Mouse (Mus musculus) intestine, embryonic 16.5 days (tissue): Measurements from ENCODE around the gene Anxa6. TPM values are rescaled to one million over a fixed set of nuclear protein-coding genes. Genes with fewer than 3 reads are reported as not detected.
A peak's percentile ranks its signal among the peaks of the same experiment; 100 is the strongest.

Experiments
- ATAC-seq: fragments of 200-750 bp; cut with Nextera tagmentation; 2 replicates; pipeline ENCODE4 v1.8.0; 2017; ENCODE audit warnings: moderate TSS enrichment, moderate library complexity
- H3K27ac ChIP-seq: fragments of 300-500 bp; sonication (generic); 2 replicates; pipeline ENCODE4 v1.5.1; 2014; ENCODE audit warnings: mild to moderate bottlenecking, low read length
- H3K27me3 ChIP-seq: fragments of 300-500 bp; sonication (generic); replicated peaks from 2 replicates; pipeline ENCODE4 v1.6.1; 2014; ENCODE audit warnings: low read length, control low read depth, mixed read lengths; ENCODE audit not compliant: control insufficient read depth, insufficient read depth
- H3K36me3 ChIP-seq: fragments of 300-500 bp; sonication (generic); 2 replicates; pipeline ENCODE4 v1.6.1; 2014; ENCODE audit warnings: low read length, control low read depth; ENCODE audit not compliant: control insufficient read depth, insufficient read depth
- H3K4me1 ChIP-seq: fragments of 300-500 bp; sonication (generic); 2 replicates; pipeline ENCODE4 v1.6.1; 2014; ENCODE audit warnings: low read length, control low read depth, mixed read lengths; ENCODE audit not compliant: control insufficient read depth, insufficient read depth
- H3K4me2 ChIP-seq: fragments of 300-500 bp; sonication (generic); 2 replicates; pipeline ENCODE4 v1.6.1; 2014; ENCODE audit warnings: low read depth, low read length, control low read depth
- H3K4me3 ChIP-seq: fragments of 300-500 bp; sonication (generic); 2 replicates; pipeline ENCODE4 v1.5.1; 2014; ENCODE audit warnings: mild to moderate bottlenecking, low read length
- H3K9ac ChIP-seq: fragments of 300-500 bp; sonication (generic); 2 replicates; pipeline ENCODE4 v1.6.1; 2014; ENCODE audit warnings: low read depth, low read length
- H3K9me3 ChIP-seq: fragments of 300-500 bp; sonication (generic); 2 replicates; pipeline ENCODE4 v1.6.1; 2016; ENCODE audit warnings: low read length, control low read depth; ENCODE audit not compliant: control insufficient read depth
- WGBS: fragments of 180-500 bp; shearing (Covaris S2); extraction: QIAGEN DNeasy Blood & Tissue Kit; methylation state at CpG from one replicate; pipeline ENCODE4 v1.1.7; 2014; 5-methylcytosine and 5-hydroxymethylcytosine counted together
- polyA plus RNA-seq: library from polyadenylated mRNA; unstranded; fragments of >200 nt; fragmentation: Nextera tagmentation; extraction: Ambion mirVana; gene quantifications from 2 replicates; pipeline ENCODE4 v1.2.1, GENCODE M21; 2015

Gene Anxa6
- polyA plus RNA-seq, 1 experiment from 2014 or later, result 247 TPM

GRCm38 (mm10) chr11:54988754-54989349 lies 44.4 kb downstream of the Anxa6 start:
- Histone ChIP-seq H3K9me3 (no peaks in the 10 kb centered on the region), H3K27ac (no peak overlapping the region), H3K36me3 (no peaks in the 10 kb centered on the region), H3K9ac (no peak overlapping the region), H3K4me1 (no peaks in the 10 kb centered on the region), H3K27me3 (no peaks in the 10 kb centered on the region), H3K4me2 (no peak overlapping the region), H3K4me3 (no peak overlapping the region)
- no peak for ATAC-seq
- WGBS, result 64% methylated on average over 8 of the region's 8 CpGs

GRCm38 (mm10) chr11:54987974-54988373 lies 45.3 kb downstream of the Anxa6 start:
- no peak for ATAC-seq
- Histone ChIP-seq H3K9ac (no peak overlapping the region), H3K27ac (no peak overlapping the region), H3K4me1 (no peaks in the 10 kb centered on the region), H3K36me3 (peaks cover 5% of the 10 kb centered on the region), H3K27me3 (no peaks in the 10 kb centered on the region), H3K9me3 (no peaks in the 10 kb centered on the region), H3K4me3 (no peak overlapping the region), H3K4me2 (no peak overlapping the region)
- 83% methylated on average over 1 of the region's 1 CpGs for WGBS

DNA sequence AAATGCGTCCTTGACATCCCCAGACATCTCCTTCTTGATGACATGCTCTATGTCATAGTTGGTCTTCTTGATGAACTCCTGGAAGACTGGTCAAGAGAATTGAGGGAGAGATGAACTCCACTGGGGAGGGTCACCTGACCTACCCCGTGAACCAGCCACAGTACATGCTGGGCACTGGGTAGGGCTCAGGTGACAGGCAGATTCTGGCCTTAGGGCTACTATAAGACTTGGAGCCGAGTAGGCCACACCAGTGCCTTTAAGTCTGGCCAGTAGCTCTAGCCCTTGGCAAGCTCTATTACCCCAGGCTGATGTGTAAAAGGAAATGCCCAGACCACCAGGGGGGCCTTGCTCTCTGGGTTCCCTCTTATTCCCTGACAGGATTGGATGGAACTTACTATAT lies 48.2 kb downstream of the Anxa6 start:
- no peaks in the 10 kb centered on the region for H3K27me3 ChIP-seq
- H3K4me2 ChIP-seq, result no peak overlapping the region
- no peaks in the 10 kb centered on the region for H3K9me3 ChIP-seq
- H3K4me1 ChIP-seq, result no peaks in the 10 kb centered on the region
- ATAC-seq, result 0 out of 2 replicates have a peak, but pooled peaks have one; percentile 23
- H3K36me3 ChIP-seq, result peaks cover 17% of the 10 kb centered on the region
- H3K9ac ChIP-seq, result no peak overlapping the region
- WGBS, result 75% methylated on average over 3 of the region's 3 CpGs
- no peak overlapping the region for H3K4me3 ChIP-seq
- H3K27ac ChIP-seq, result no peak overlapping the region

- peak; percentile 24; the same call in 1 of the 2 replicates for ATAC-seq
- no peaks in the 10 kb centered on the region for H3K4me1 ChIP-seq
- H3K4me2 ChIP-seq, result no peak overlapping the region
- H3K4me3 ChIP-seq, result no peak overlapping the region
- WGBS, result 66% methylated on average over 4 of the region's 4 CpGs
- H3K27me3 ChIP-seq, result no peaks in the 10 kb centered on the region
- H3K27ac ChIP-seq, result no peak overlapping the region
- H3K9ac ChIP-seq, result no peak overlapping the region
- H3K9me3 ChIP-seq, result no peaks in the 10 kb centered on the region
- peaks cover 17% of the 10 kb centered on the region for H3K36me3 ChIP-seq
Measured at GRCm38 (mm10) chr11:54984581-54984980, 48.7 kb downstream of the Anxa6 start.

GRCm38 (mm10) chr11:54984085-54984484 lies 49.2 kb downstream of the Anxa6 start:
- Histone ChIP-seq H3K4me1 (no peaks in the 10 kb centered on the region), H3K27me3 (no peaks in the 10 kb centered on the region), H3K36me3 (peaks cover 17% of the 10 kb centered on the region), H3K4me3 (no peak overlapping the region), H3K9ac (no peak overlapping the region), H3K4me2 (no peak overlapping the region), H3K9me3 (no peaks in the 10 kb centered on the region), H3K27ac (no peak overlapping the region)
- ATAC-seq, result 0 out of 2 replicates have a peak, but pooled peaks have one; percentile 19
- WGBS, result under 1% methylated on average over 6 of the region's 6 CpGs

DNA sequence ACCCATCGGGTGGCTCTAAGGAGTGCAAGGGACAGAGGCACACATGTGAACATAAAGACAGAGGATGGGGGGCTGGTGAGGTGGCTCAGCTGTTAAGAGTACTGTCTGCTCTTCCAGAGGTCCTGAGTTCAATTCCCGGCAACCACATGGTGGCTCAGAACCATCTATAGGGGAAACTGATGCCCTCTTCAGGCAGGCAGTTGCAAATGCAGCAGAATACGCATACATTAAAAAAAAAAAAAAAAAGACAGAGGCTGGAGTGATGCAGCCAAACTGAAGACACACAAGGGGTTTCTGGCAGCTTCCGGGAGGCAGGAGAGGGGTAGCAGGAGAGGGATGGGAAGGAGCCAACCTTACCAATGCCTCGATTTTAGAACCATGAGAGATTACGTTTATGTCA lies 50.7 kb downstream of the Anxa6 start:
- no peaks in the 10 kb centered on the region for H3K9me3 ChIP-seq
- H3K36me3 ChIP-seq, result peaks cover 17% of the 10 kb centered on the region
- 89% methylated on average over 6 of the region's 6 CpGs for WGBS
- no peak overlapping the region for H3K9ac ChIP-seq
- ATAC-seq, result no peak
- H3K4me1 ChIP-seq, result no peaks in the 10 kb centered on the region
- no peaks in the 10 kb centered on the region for H3K27me3 ChIP-seq
- no peak overlapping the region for H3K27ac ChIP-seq
- no peak overlapping the region for H3K4me2 ChIP-seq
- no peak overlapping the region for H3K4me3 ChIP-seq

- Histone ChIP-seq H3K36me3 (peaks cover 17% of the 10 kb centered on the region), H3K9ac (no peak overlapping the region)
- ATAC-seq, result no peak
Measured at GRCm38 (mm10) chr11:54981630-54982029, 51.6 kb downstream of the Anxa6 start.

GRCm38 (mm10) chr11:54977385-54977937 lies 55.8 kb downstream of the Anxa6 start:
- ATAC-seq, result 0 out of 2 replicates have a peak, but pooled peaks have one; percentile 13
- WGBS, result 44% methylated on average over 6 of the region's 6 CpGs
- Histone ChIP-seq H3K27me3 (no peaks in the 10 kb centered on the region), H3K4me3 (no peak overlapping the region), H3K9me3 (no peaks in the 10 kb centered on the region), H3K4me2 (no peak overlapping the region), H3K9ac (no peak overlapping the region), H3K27ac (peak overlapping the region; percentile 20; the same call in 1 of the 2 replicates), H3K4me1 (peaks cover 14% of the 10 kb centered on the region), H3K36me3 (peaks cover 11% of the 10 kb centered on the region; the same call in 1 of the 2 replicates)

More at GRCm38 (mm10) chr11:54981630-54982029, 51.6 kb downstream of the Anxa6 start:
- 94% methylated on average over 4 of the region's 4 CpGs for WGBS
- H3K27me3 ChIP-seq, result no peaks in the 10 kb centered on the region
- H3K27ac ChIP-seq, result no peak overlapping the region
- H3K9me3 ChIP-seq, result no peaks in the 10 kb centered on the region
- no peaks in the 10 kb centered on the region for H3K4me1 ChIP-seq
- no peak overlapping the region for H3K4me2 ChIP-seq
- H3K4me3 ChIP-seq, result no peak overlapping the region

- H3K36me3 ChIP-seq, result peaks cover 3% of the 10 kb centered on the region; the same call in 1 of the 2 replicates
- peaks cover 18% of the 10 kb centered on the region for H3K4me1 ChIP-seq
- H3K27ac ChIP-seq, result no peak overlapping the region
- no peak overlapping the region for H3K9ac ChIP-seq
- H3K4me2 ChIP-seq, result no peak overlapping the region
- WGBS, result 92% methylated on average over 2 of the region's 2 CpGs
- ATAC-seq, result no peak
- H3K4me3 ChIP-seq, result no peak overlapping the region
- H3K27me3 ChIP-seq, result no peaks in the 10 kb centered on the region
- no peaks in the 10 kb centered on the region for H3K9me3 ChIP-seq
Measured at GRCm38 (mm10) chr11:54976351-54976750, 56.9 kb downstream of the Anxa6 start.
